ENCODE assay signal across 16 mouse cellular contexts in the genomic region with DNA sequence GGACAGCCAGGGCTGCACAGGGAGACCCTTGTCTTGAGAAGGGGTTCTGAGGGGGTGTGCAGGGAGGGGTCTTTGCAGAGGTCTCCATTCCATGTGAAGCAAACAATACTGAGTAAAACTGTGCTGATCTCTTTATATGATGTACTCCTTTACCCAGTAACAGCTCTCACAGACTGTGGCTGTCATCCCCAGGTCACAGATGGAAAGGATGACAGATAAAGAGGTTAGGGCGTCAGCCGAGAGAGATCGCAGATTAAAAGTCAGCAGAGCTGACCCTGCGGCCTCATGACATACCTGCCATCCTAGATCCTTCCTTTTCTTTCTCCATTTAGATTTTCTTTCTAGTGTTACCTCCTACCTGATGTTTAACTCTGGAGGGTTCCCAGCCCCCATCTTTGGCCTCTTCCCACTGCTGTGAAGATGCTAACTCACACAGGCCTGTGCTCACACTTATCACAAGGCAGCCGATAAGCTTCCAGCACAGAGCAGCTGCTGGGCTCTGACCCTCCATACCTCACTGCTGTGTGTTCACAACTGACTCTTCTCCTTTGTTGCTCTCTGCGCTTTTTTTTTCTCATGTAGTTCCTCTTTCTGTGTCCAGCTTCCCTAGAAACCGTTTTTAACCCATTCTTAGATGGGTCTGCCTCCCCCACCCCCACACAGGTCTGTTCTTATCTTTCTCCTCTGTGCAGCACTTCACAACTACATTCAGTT. TPM values are rescaled to one million over a fixed set of nuclear protein-coding genes. Genes with fewer than 3 reads are reported as not detected.
DNase-seq lines count a peak whose midpoint lies in the region; ATAC-seq and TF ChIP-seq lines count a peak whose summit lies in the region.
"Had no signal": no experiment of that assay in that cellular context is flagged by ENCODE, and none has a peak within 500 bp of the region (broad histone marks: within the 10 kb centered on the region; RNA-seq: fewer than 3 reads in every experiment).

No protein-coding gene starts in this region.

- H3K4me3 ChIP-seq in heart, embryonic 11.5 days (ENCODE audit: low read depth, low read length): no peak overlapping the region
- no peak overlapping the region for H3K4me3 ChIP-seq in heart, adult 2 months
- H3K4me3 ChIP-seq in macrophage (ENCODE audit: inconsistent target): no peak overlapping the region
- H3K4me3 ChIP-seq: forebrain, embryonic 10.5 days; midbrain, embryonic 12.5 days; neural tube, embryonic 13.5 days had no signal

- H3K27ac ChIP-seq in heart, embryonic 11.5 days (ENCODE audit: low read depth, low read length): peak overlapping the region; percentile 22
- H3K27ac ChIP-seq in heart, adult 2 months: no peak overlapping the region
- 0 out of 2 replicates have a peak overlapping the region, but pooled peaks have one; percentile 17 for H3K27ac ChIP-seq in macrophage
- H3K27ac ChIP-seq: forebrain, embryonic 10.5 days; midbrain, embryonic 12.5 days; neural tube, embryonic 13.5 days had no signal

- no peak for TF ChIP-seq EP300 in heart, adult 2 months (IDR thresholded peaks at IDR 0.05; ENCODE audit: insufficient read depth, low read depth, low read length)

- 0 out of 2 replicates have a peak overlapping the region, but pooled peaks have one; percentile 11 for H3K4me2 ChIP-seq in heart, embryonic 11.5 days
- H3K4me2 ChIP-seq: midbrain, embryonic 12.5 days; neural tube, embryonic 13.5 days had no signal

- H3K36me3 ChIP-seq in heart, embryonic 11.5 days (ENCODE audit: control insufficient read depth, insufficient read depth, low read length): no peaks in the 10 kb centered on the region
- H3K36me3 ChIP-seq in heart, adult 2 months (ENCODE audit: control insufficient read depth, insufficient read depth, low read length): peaks cover 2% of the 10 kb centered on the region; the same call in 1 of the 2 replicates
- H3K36me3 ChIP-seq in macrophage (ENCODE audit: inconsistent target): peaks cover 6% of the 10 kb centered on the region; the same call in 1 of the 2 replicates

- intact Hi-C loops in heart, adult 2 months (cut with DNase I): no loop called here

- no peak for DNase-seq in heart, adult 2 months
- peak; percentile 38 for DNase-seq in CD4-positive helper T cell, adult 2 months (ENCODE audit: low read depth, low spot score)
- no peak for DNase-seq in adipocyte (ENCODE audit: low spot score)
- DNase-seq in cerebellum, postnatal 10 days: no peak
- no peak for DNase-seq in urinary bladder, adult 2 months (ENCODE audit: low spot score)
- DNase-seq: adrenal gland, postnatal 36 days; gastrocnemius, postnatal 25 days; kidney, adult 18-20 months; layer of hippocampus, adult 9-11 months had no signal

- 0 out of 2 replicates have a peak, but pooled peaks have one; percentile 44 for ATAC-seq in heart, embryonic 11.5 days (replicated peaks; ENCODE audit: insufficient number of reproducible peaks, low FRiP score, low TSS enrichment)
- ATAC-seq in erythroid progenitor cell, adult 5-6 weeks (replicated peaks; ENCODE audit: low FRiP score, poor library complexity, severe bottlenecking): peak; percentile 61

- no peak overlapping the region for H3K9ac ChIP-seq in heart, embryonic 11.5 days (ENCODE audit: low read depth, low read length)
- H3K9ac ChIP-seq in heart, adult 2 months (ENCODE audit: low read depth, low read length): no peak overlapping the region
- H3K9ac ChIP-seq: midbrain, embryonic 12.5 days; neural tube, embryonic 13.5 days had no signal

- 27% methylated on average over 7 of the region's 7 CpGs for WGBS in heart, embryonic 11.5 days (ENCODE audit: insufficient replicate concordance)
- 41% methylated on average over 7 of the region's 7 CpGs for WGBS in heart, adult 2 months
- 7% methylated on average over 7 of the region's 7 CpGs for WGBS in macrophage (ENCODE audit: missing documents)

- H3K9me3 ChIP-seq in heart, embryonic 11.5 days (replicated peaks; ENCODE audit: control insufficient read depth, low read length): no peaks in the 10 kb centered on the region
- H3K9me3 ChIP-seq: forebrain, embryonic 10.5 days; midbrain, embryonic 12.5 days; neural tube, embryonic 13.5 days had no signal

- peaks cover 9% of the 10 kb centered on the region for H3K79me2 ChIP-seq in heart, adult 2 months (replicated peaks; ENCODE audit: control insufficient read depth, insufficient read depth, low read length)
- H3K79me2 ChIP-seq in macrophage (ENCODE audit: inconsistent target): peaks cover 100% of the 10 kb centered on the region

- no peak for TF ChIP-seq POLR2A in heart, adult 2 months (IDR thresholded peaks at IDR 0.05; ENCODE audit: insufficient read depth, low read depth, low read length)

- TF ChIP-seq CTCF in heart, adult 2 months (IDR thresholded peaks at IDR 0.05): no peak

- no peaks in the 10 kb centered on the region for H3K27me3 ChIP-seq in heart, embryonic 11.5 days (ENCODE audit: control insufficient read depth, insufficient read depth, low read length)
- no peaks in the 10 kb centered on the region for H3K27me3 ChIP-seq in heart, adult 2 months (ENCODE audit: control insufficient read depth, insufficient read depth, low read length)
- H3K27me3 ChIP-seq: midbrain, embryonic 12.5 days; neural tube, embryonic 13.5 days had no signal

- H3K4me1 ChIP-seq in heart, embryonic 11.5 days (ENCODE audit: control insufficient read depth, insufficient read depth, low read length): peaks cover 24% of the 10 kb centered on the region
- H3K4me1 ChIP-seq in heart, adult 2 months (ENCODE audit: control insufficient read depth, insufficient read depth, low read length): peaks cover 14% of the 10 kb centered on the region
- H3K4me1 ChIP-seq: forebrain, embryonic 10.5 days had no signal

RNA-seq across cellular contexts. Expression of a gene that starts 39.4 kb away (rescaled TPM):
- polyA plus RNA-seq in heart, embryonic 11.5 days (2014; fragmentation: Nextera tagmentation; extraction: Ambion mirVana): 19.1 and 19.2 TPM in 2 replicates
- not detected for total RNA-seq in heart, adult 2 months (2021)
- not detected in 2 replicates for polyA plus RNA-seq in heart, adult 2 months (2012; rRNA removed)
- not detected in 2 replicates for total RNA-seq in erythroid progenitor cell, adult 5-6 weeks (2015; ENCODE audit: low replicate concordance)
- total RNA-seq in erythroid progenitor cell, adult 5-6 weeks (2017; ENCODE audit: low replicate concordance): 1.2 and 5.8 TPM in 2 replicates
- total RNA-seq in macrophage (2018; cell fraction: chromatin; rRNA removed): not detected
- not detected for total RNA-seq in macrophage (2018; cell fraction: cytosol; rRNA removed)
- not detected for total RNA-seq in macrophage (2018; cell fraction: nucleus; rRNA removed)
- polyA plus RNA-seq in macrophage (2018): 1.4 TPM in 1 of 3 replicates, not detected in the others
- 0.23 TPM in 1 of 2 replicates, not detected in the other for polyA plus RNA-seq in urinary bladder, adult 2 months (2012; rRNA removed)
- total RNA-seq: adrenal gland, postnatal 36 days; gastrocnemius, postnatal 25 days had no signal
- polyA plus RNA-seq: cortical plate, adult 2 months had no signal

RNA-seq across cellular contexts. Expression of a gene that starts 47.8 kb away (rescaled TPM):
- 15.5 and 18.6 TPM in 2 replicates for polyA plus RNA-seq in heart, embryonic 11.5 days (2014; fragmentation: Nextera tagmentation; extraction: Ambion mirVana)
- total RNA-seq in heart, adult 2 months (2021): 10 to 100 TPM; 32.0 to 32.2 TPM
- polyA plus RNA-seq in heart, adult 2 months (2012; rRNA removed): 40.8 and 47.9 TPM in 2 replicates
- 69.2 and 99.5 TPM in 2 replicates for total RNA-seq in erythroid progenitor cell, adult 5-6 weeks (2015; ENCODE audit: low replicate concordance)
- total RNA-seq in erythroid progenitor cell, adult 5-6 weeks (2017; ENCODE audit: low replicate concordance): 73.7 and 92.4 TPM in 2 replicates
- 10 to 100 TPM; 13.2 to 65.7 (median 45.8) TPM for total RNA-seq in macrophage (2018; cell fraction: chromatin; rRNA removed)
- 10 to 100 TPM; 21.5 to 47.7 (median 33.3) TPM for total RNA-seq in macrophage (2018; cell fraction: cytosol; rRNA removed)
- 10 to 100 TPM; 34.1 to 80.5 (median 58.9) TPM for total RNA-seq in macrophage (2018; cell fraction: nucleus; rRNA removed)
- 21.6 to 35.1 TPM (median 24.9 TPM) in 3 replicates for polyA plus RNA-seq in macrophage (2018)
- 62.5 and 63.9 TPM in 2 replicates for polyA plus RNA-seq in urinary bladder, adult 2 months (2012; rRNA removed)
